Mouse (Mus musculus) ES-Bruce4 (cell line): ENCODE results near the gene Mecom.

Experiments used
- CTCF ChIP-seq: IDR thresholded peaks from one replicate; pipeline ENCODE4 v1.8.1; 2011; ENCODE audit warnings: low read depth, low read length
- EP300 ChIP-seq: IDR thresholded peaks from 2 replicates; pipeline ENCODE4 v1.6.1; 2011; ENCODE audit warnings: low read depth, low read length; ENCODE audit not compliant: insufficient read depth
- POLR2A ChIP-seq: IDR thresholded peaks from one replicate; pipeline ENCODE4 v1.8.1; 2011; ENCODE audit warnings: low read length; ENCODE audit not compliant: insufficient read depth

DNA sequence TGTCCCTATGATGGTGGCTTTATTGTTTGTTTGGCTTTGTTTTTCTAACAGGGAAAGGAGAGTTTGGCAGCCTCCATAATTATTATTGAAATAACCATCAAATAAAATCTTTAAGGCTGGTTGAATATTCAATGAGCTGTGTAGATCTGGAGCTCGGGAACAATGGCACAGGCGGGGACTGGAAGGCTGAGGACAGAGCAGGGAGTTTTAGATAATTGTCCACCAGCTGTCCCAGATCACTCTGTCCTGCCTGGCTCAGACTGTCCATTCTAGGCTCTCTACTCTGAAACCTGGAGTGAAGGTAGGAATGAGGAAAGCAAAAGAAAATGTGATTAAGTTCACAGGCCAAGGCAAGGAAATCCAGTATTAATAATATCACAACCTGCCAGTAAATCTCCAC is 232.9 kb downstream of the Mecom start:
- TF ChIP-seq CTCF = no peak
- TF ChIP-seq POLR2A = no peak
- TF ChIP-seq EP300 = no peak
